Mouse (Mus musculus): ENCODE measurements around the gene Nptn.

DNA sequence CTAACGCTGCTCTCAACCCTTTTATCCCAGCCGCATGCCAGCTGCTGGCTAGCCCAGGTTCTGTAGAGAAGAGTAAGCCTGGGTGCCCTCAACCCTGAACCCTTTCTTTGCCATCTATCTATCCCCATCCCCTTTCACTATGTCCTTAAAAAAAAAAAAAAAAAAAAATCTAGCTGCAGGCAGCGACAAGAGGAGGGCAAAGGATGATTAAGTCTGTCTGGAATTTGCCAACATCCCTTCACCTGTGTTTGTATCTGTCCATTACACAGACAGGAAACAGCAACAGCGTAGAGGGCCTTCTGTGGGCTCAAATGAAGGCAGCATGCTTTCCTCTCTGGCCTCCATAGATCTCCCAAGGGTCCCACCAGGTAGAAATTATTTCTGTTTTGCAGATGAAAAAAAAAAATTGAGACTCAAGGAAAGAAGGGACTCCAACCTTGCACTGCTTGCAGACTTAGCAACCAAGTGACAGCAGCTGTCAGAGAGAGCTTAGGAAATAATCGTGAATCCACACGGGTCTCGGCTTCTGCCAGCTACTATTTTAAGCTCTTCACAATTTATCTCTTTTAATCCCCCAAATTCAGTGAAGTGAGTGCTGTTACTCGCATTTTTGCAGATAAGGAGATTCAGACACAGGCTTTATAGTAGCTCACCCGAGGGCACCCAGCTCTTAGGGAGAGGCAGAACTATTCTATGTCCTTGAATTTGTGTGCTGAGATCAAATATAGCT lies 26.2 kb upstream of the Nptn start:
- TF ChIP-seq CTCF (conservative IDR thresholded peaks at IDR 0.05; ENCODE audit: low read length) (no peak), POU5F1 (IDR thresholded peaks at IDR 0.05; ENCODE audit: borderline replicate concordance, low read length) (no peak)
